Mouse (Mus musculus) liver, embryonic 14.5 days (tissue): Measurements from ENCODE around the gene Gm7030. TPM values are rescaled to one million over a fixed set of nuclear protein-coding genes. Genes with fewer than 3 reads are reported as not detected.
"Not testable (repeated sequence)": the region's sequence is repeated elsewhere in the genome, so short reads cannot be mapped to it uniquely, and the experiment has no call there.

Source experiments
- ATAC-seq: fragments of 200-750 bp; cut with Nextera tagmentation; 2 replicates; pipeline ENCODE4 v1.8.0; 2017; ENCODE audit warnings: moderate number of reproducible peaks, mild to moderate bottlenecking, moderate library complexity; ENCODE audit not compliant: insufficient read depth
- DNase-seq, 3 experiments: peaks; one replicate each; pipeline ENCODE4 v3.0.0-alpha.2; 2012 to 2013; ENCODE audit warnings: low read depth in 3 of 3, low spot score in 3 of 3
- H3K27ac ChIP-seq: fragments of 300-500 bp; sonication (generic); 2 replicates; pipeline ENCODE4 v1.5.1; 2014; ENCODE audit warnings: moderate library complexity, mild to moderate bottlenecking, control low read depth, inconsistent platforms
- H3K27me3 ChIP-seq: fragments of 300-500 bp; sonication (generic); 2 replicates; pipeline ENCODE4 v1.6.1; 2014; ENCODE audit warnings: mild to moderate bottlenecking, low read length, moderate library complexity; ENCODE audit not compliant: control insufficient read depth, insufficient read depth
- H3K36me3 ChIP-seq: fragments of 300-500 bp; sonication (generic); replicated peaks from 2 replicates; pipeline ENCODE4 v1.6.1; 2014; ENCODE audit warnings: low read depth; ENCODE audit not compliant: control insufficient read depth, insufficient read depth
- H3K4me1 ChIP-seq, 2 experiments: fragments of 200-500 bp in 1 of 2; fragments of 300-500 bp in 1 of 2; sonication (generic) in 1 of 2; replicated peaks; 2 replicates each; pipeline ENCODE4 v1.6.1; 2012 to 2014; ENCODE audit warnings: antibody characterized with exemption in 1 of 2, inconsistent platforms in 1 of 2, low read length in 1 of 2; ENCODE audit not compliant: control insufficient read depth in 2 of 2, insufficient read depth in 2 of 2
- H3K4me2 ChIP-seq: fragments of 300-500 bp; sonication (generic); 2 replicates; pipeline ENCODE4 v1.6.1; 2014; ENCODE audit warnings: low read depth, mild to moderate bottlenecking, control low read depth, moderate library complexity
- H3K4me3 ChIP-seq, 2 experiments: fragments of 200-500 bp in 1 of 2; fragments of 300-500 bp in 1 of 2; sonication (generic) in 1 of 2; 2 replicates each; pipeline ENCODE4 v1.5.1; 2012 to 2014; ENCODE audit warnings: low read depth in 2 of 2, low read length in 2 of 2, mild to moderate bottlenecking in 2 of 2, control low read depth in 1 of 2, inconsistent platforms in 1 of 2, moderate library complexity in 1 of 2; ENCODE audit not compliant: insufficient read depth in 1 of 2
- H3K9ac ChIP-seq: fragments of 300-500 bp; sonication (generic); replicated peaks from 2 replicates; pipeline ENCODE4 v1.6.1; 2014; ENCODE audit warnings: mild to moderate bottlenecking, control low read depth, moderate library complexity
- H3K9me3 ChIP-seq: fragments of 300-500 bp; sonication (generic); 2 replicates; pipeline ENCODE4 v1.6.1; 2016; ENCODE audit warnings: low read length, mixed read lengths; ENCODE audit not compliant: control insufficient read depth
- CTCF ChIP-seq: IDR thresholded peaks from 2 replicates; pipeline ENCODE4 v1.5.1; 2016; ENCODE audit warnings: antibody characterized with exemption, low read depth, control low read depth
- EP300 ChIP-seq: IDR thresholded peaks from 2 replicates; pipeline ENCODE4 v1.6.1; 2016; ENCODE audit warnings: antibody characterized with exemption, low read depth
- WGBS: fragments of 180-500 bp; shearing (Covaris S2); extraction: QIAGEN DNeasy Blood & Tissue Kit; methylation state at CpG from one replicate; pipeline ENCODE4 v1.1.7; 2014; ENCODE audit not compliant: insufficient replicate concordance; 5-methylcytosine and 5-hydroxymethylcytosine counted together
- polyA plus RNA-seq, 2 experiments: library from polyadenylated mRNA; depleted of rRNA in 1 of 2; stranded (reverse) in 1 of 2; unstranded in 1 of 2; fragments of >200 nt; fragmentation: Nextera tagmentation in 1 of 2; extraction: Ambion mirVana in 1 of 2; gene quantifications; 2 replicates each; pipeline versions ENCODE4 v1.2.1 to v1.2.3; 2012 to 2014

Gene Gm7030
- polyA plus RNA-seq, 2 experiments: not detected

DNA sequence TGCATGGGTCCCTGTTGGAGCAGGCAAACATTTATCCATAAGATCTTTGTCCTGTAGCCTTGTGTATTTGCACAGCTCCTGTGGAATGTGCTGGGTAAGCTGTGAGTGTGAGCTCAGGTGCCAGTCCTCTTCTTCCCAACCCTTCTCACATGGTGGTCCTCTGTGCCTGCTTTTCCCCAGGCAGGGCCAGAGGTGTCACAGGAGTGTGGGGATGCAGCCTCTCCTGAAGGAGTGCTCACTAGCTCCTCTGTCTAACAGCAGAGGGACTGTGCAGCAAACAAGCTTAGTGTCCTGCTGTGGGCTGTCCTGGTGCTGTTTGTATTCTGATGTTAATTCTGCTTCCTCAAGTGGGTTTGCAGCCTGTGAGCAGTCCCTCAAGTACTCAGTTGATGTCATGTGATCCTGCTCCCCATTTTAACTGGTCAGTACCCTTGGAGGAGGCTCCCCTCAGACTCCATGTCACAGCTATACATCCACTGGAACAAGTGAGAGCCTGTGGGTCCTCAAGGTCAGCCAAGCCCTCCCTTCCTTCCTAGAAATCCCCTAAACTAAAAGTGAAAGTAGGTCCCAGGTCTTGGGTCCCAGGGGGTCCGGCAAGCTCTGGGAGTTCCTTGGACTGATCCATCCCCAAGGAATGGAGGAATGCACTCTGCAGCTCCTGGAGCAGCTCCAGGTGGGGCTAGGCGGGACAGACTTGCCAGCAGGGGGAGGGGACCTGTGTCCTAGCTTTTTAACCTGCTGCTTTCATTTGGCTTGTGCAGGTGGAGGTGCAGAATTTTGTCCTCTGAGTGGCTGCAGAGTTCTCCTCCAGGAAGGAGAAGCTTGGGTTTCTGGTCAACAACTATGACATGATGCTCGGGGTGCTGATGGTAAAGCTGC, 25.3 kb upstream of the Gm7030 start:
- Histone ChIP-seq H3K4me1 (no peaks in the 10 kb centered on the region), H3K27me3 (peaks cover 17% of the 10 kb centered on the region), H3K9me3 (no peaks in the 10 kb centered on the region), H3K9ac (no peak overlapping the region), H3K4me3 (no peak overlapping the region), H3K27ac (no peak overlapping the region), H3K4me2 (no peak overlapping the region), H3K36me3 (no peaks in the 10 kb centered on the region)
- no peak for ATAC-seq
- WGBS: 12% methylated on average over 3 of the region's 3 CpGs
- no peak for DNase-seq
- no peak for TF ChIP-seq EP300
- no peak for TF ChIP-seq CTCF

DNA sequence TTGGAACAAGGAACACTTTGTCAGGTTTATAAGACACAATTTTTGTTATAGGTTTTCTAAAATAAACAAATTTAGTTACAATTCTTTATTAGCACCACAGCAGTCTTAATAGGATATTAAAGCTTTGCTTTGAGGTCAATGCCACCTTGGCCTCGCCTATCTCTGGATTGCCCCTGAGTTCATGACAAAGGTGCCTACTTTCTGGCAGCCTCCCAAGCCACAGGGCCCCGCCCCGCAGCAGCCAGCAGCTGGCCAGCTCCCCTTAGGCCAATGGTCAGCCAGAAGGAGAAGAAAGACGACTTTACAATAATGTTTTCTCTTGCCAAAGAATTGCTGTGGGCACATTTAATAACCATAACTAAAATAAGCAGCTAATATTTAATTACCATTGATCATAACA, 22.0 kb upstream of the Gm7030 start:
- H3K4me2 ChIP-seq, H3K27ac ChIP-seq, H3K36me3 ChIP-seq, H3K27me3 ChIP-seq, ATAC-seq, DNase-seq, H3K9me3 ChIP-seq, H3K4me1 ChIP-seq, H3K4me3 ChIP-seq, H3K9ac ChIP-seq: not testable (repeated sequence)
- WGBS: 42% methylated on average over 4 of the region's 4 CpGs

DNA sequence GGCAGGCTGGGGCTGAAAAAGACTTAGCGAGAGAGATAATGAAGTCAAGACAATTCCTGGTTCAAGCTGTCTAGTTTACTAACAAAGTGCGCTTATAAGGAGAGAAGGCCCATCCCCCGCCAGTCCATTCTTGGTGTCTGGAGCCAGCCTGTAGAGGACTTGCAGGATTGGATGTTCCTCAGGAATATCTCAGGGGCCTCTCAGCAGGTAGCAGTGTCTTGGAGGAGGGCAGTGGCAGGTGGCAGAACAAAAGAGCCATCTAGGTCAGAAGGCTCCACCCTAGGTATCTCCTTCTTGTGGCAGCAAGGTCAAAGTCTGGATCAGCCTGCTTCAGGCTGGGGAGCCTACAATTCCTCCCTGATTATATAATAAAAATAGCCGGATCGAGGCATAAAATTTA, 19.2 kb upstream of the Gm7030 start:
- DNase-seq, H3K4me2 ChIP-seq, H3K9ac ChIP-seq, H3K9me3 ChIP-seq, H3K4me1 ChIP-seq, ATAC-seq, H3K36me3 ChIP-seq, H3K27ac ChIP-seq, H3K4me3 ChIP-seq: not testable (repeated sequence)
- 64% methylated on average over 5 of the region's 5 CpGs for WGBS
- peaks cover 27% of the 10 kb centered on the region for H3K27me3 ChIP-seq

DNA sequence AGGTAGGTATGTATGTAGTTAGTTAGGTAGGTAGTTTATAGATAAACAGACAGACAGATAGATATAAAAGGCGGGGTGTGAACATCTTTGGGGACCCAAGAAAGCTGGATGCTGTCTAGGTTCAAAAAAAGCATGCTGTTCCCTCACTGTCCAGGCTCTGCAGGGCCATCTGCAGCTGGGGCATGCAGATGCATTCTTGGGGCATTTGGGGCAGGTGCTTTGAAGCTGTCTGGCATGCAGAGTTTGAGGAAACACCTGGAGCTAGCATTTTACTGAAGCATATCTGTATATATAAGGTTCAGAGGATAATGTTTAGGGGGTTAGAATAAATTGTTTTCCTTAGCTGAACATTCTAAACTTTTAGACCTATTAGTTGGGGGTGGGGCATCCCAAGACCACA, 17.7 kb upstream of the Gm7030 start:
- H3K9ac ChIP-seq, H3K36me3 ChIP-seq, H3K27ac ChIP-seq, H3K4me2 ChIP-seq, H3K4me3 ChIP-seq, H3K4me1 ChIP-seq, H3K9me3 ChIP-seq, DNase-seq, ATAC-seq: not testable (repeated sequence)
- peaks cover 27% of the 10 kb centered on the region for H3K27me3 ChIP-seq
- WGBS: 36% methylated on average over 1 of the region's 1 CpGs

DNA sequence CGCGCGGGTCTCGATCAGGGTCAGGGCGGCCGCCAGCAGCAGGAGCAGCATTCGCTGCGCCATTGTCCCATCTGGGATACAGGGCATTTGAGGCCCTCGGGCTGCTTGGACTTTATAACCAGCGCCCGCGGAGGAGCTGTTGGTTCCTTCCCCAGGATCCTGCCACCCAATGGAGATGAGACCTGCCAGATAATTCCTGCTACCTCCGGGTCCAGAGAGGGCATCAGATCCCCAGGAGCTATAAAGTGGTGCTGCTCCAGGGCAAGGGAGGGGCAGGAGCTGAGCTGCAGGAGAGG, 16.6 kb upstream of the Gm7030 start:
- Histone ChIP-seq H3K4me2 (peak overlapping the region; percentile 42; the same call in 1 of the 2 replicates), H3K27me3 (peaks cover 27% of the 10 kb centered on the region)
- not testable (repeated sequence) for H3K9me3 ChIP-seq, H3K36me3 ChIP-seq, H3K4me3 ChIP-seq, H3K9ac ChIP-seq, DNase-seq, H3K4me1 ChIP-seq, H3K27ac ChIP-seq, ATAC-seq
- 3% methylated on average over 13 of the region's 13 CpGs for WGBS
